Mouse (Mus musculus): Measurements from ENCODE around the gene Cyp4v3.

GRCm38 (mm10) chr8:45267611-45268391, 65.2 kb downstream of the Cyp4v3 start:
- TF ChIP-seq ZNF384 (IDR thresholded peaks at IDR 0.05; ENCODE audit: low read depth, low read length) (no peak), CTCF (conservative IDR thresholded peaks at IDR 0.05 in 1 of 2, IDR thresholded peaks at IDR 0.05 in 1 of 2; ENCODE audit: low read depth in 2 of 2, low read length in 2 of 2) (no peak), SMC3 (IDR thresholded peaks at IDR 0.05; ENCODE audit: low read depth, low read length) (no peak), SIN3A (IDR thresholded peaks at IDR 0.05; ENCODE audit: low read length) (no peak), MEF2A (IDR thresholded peaks at IDR 0.05; ENCODE audit: borderline replicate concordance, low read depth, low read length) (no peak), MAFK (IDR thresholded peaks at IDR 0.05; ENCODE audit: insufficient replicate concordance, low read length) (no peak), E2F4 (IDR thresholded peaks at IDR 0.05; ENCODE audit: insufficient replicate concordance, low read depth, low read length) (no peak), KAT2A (IDR thresholded peaks at IDR 0.05; ENCODE audit: insufficient replicate concordance, low read length) (no peak), MXI1 (IDR thresholded peaks at IDR 0.05; ENCODE audit: low read depth, low read length) (no peak), CHD1 (IDR thresholded peaks at IDR 0.05; ENCODE audit: low read depth, low read length) (no peak), EP300 (IDR thresholded peaks at IDR 0.05; ENCODE audit: low read length) (no peak), PAX5 (IDR thresholded peaks at IDR 0.05; ENCODE audit: low read length) (no peak), POLR2A (IDR thresholded peaks at IDR 0.05; ENCODE audit: low read depth, low read length) (no peak), POLR2AphosphoS2 (IDR thresholded peaks at IDR 0.05; ENCODE audit: low read depth, low read length) (no peak)
